Mouse (Mus musculus) heart, adult 8-10 months (tissue): ENCODE measurements around the gene Sparc. TPM values are rescaled to one million over a fixed set of nuclear protein-coding genes. Genes with fewer than 3 reads are reported as not detected.

Experiments
- DNase-seq: peaks from one replicate; pipeline ENCODE4 v3.0.0; 2022; ENCODE audit warnings: low spot score
- total RNA-seq, 4 experiments: library from RNA; stranded (reverse); gene quantifications; 2 replicates each; pipeline ENCODE4 v1.2.4; 2022

Sparc gene
- total RNA-seq, 4 experiments from 2014 or later, result 202 to 357 (median 299) TPM

DNA sequence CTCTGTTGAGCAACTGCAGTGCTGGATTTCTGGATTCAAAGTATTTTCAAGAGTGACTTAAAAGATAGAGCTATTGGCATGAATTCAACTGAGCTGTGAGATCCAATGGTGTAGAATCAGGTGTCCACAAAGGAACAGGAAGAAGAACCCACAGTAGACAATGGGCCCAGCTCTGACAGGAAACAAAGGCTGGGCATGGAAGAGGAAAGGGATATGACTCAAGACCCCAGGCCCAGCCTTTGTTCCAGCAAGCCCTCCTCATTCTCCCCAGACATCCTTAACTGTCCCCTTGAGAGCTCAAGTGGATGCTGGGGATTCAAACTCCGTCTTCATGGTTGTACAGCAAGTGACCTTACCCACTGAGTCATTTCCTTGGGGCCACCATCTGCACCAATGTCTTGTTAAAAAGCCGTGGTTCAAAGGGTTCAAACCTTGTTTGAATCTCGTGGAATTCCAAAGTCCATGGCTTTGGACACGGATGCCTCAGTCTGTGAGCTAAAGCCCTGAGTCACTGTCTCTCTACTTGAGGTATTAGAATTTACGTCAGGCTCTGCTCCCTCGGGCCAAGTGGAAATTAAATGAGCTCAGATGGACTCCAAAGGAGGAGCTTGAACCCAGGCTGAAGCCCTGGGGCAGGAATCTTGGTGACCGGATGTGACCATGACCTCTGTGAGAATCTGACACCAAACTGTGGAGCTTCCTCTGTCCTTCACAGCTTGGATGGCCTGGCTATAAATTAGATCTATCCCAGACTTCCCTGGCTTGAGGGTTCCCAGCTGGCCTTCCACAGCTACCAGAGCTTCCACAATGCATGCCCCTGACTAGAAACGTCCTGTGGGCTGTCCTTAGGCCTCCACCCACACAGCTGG lies 17.1 kb downstream of the Sparc start:
- peak; percentile 72 for DNase-seq

DNA sequence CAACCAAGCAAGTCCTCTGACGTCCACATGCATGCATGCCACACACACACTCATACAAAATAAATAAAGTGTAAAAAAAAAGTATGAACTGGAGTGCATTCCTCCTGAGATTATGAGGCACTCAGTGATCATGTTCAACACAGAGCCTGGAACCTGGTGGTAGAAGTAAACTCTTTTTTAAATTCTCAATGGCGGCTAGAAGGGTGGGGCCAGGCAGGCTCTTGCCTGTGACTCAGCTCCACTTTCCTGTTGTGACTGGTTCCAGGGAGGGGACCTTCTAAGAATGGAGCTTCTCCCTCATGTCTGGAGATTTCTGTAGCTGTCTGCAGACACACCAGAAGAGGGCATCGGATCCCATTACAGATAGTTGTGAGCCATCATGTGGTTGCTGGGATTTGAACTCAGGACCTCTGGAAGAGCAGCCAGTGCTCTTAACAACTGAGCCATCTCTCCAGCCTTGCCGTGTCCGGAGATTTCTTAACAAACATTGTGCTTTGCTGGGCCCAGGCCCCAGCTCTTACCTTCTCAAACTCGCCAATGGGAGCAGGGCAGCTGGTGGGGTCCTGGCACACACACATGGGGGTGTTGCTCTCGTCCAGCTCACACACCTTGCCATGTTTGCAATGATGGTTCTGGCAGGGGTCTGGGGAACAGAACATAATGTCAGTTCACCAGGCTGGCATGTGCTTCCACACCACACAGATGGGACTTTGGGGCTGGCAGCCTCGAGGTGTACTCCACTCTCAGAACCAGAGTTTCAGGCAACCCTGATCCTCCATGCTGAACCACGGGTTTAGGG lies 18.1 kb downstream of the Sparc start:
- no peak for DNase-seq

DNA sequence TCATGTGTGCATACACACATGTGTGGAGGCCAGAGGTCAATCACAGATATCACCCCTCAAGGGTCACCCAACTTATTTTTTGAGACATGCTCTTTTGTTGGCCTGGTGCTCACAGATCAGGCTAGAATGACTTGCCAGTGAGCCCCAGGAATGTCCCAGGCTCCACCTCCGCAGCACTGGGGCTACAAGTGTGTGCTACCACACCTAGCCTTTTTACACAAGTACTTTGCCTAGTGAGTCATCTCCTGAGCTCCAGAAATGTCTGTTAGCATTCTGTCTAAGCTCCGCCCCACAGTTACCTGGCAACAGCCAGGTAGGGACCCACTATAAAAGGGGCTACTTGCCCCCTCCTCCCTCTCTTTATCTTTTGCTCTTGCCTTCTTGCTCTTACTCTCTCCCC lies 22.1 kb downstream of the Sparc start:
- DNase-seq, result no peak

DNA sequence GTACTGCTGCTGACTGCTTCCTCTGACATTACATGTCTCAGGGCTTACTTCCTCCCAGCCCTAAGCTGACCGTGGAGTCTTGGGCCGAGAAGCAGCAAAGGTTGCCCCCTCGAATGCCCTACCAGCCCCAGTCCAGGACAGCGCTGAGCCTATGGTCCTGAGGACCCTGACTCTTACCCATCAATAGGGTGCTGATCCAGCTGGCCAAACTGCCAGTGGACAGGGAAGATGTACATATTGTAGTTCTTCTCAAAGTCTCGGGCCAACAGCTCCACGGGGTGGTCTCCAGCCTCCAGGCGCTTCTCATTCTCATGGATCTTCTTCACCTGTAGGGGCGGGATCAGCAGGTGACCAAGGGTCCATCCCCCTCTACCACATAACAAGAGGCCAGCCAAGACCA lies 24.6 kb downstream of the Sparc start:
- DNase-seq, result no peak

DNA sequence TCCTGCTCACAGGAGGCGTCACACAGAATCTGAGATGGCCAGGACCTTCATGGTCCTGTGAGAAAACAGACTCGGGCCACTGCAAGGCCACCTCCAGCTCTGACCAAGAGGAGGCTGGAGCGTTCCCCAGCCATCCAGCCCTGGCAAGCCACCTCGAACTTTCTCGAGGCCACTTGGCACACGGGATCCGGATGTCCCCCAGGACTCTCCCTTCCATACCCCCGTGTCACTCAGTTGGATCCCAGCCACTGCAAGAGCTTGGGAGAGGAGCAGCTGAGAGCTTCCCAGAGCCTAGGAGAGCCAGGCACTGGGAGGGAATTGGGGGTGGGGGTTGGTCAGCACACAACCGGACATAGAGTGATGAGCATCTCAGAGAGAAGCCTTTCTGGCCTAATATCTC lies 25.5 kb downstream of the Sparc start:
- DNase-seq, result peak; percentile 72

DNA sequence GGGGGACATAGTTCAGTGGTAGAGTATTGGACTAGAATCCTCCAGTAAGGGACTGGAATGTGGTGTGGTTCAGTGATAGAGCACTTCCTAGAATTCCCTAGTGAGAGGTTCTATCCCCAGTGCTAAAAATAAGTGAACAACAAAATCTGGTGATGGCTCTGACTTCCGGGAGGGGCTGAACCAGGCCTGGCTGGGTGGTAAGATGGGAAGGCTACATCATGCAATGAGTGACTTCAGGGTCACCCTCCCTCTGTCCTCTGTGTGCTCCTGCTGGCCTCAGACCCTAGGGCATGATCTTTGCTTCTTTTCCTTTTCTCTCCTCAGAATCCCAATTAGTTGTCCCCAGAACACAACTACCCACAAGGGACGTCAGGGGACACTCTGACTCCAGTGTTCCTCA lies 25.9 kb downstream of the Sparc start:
- no peak for DNase-seq

DNA sequence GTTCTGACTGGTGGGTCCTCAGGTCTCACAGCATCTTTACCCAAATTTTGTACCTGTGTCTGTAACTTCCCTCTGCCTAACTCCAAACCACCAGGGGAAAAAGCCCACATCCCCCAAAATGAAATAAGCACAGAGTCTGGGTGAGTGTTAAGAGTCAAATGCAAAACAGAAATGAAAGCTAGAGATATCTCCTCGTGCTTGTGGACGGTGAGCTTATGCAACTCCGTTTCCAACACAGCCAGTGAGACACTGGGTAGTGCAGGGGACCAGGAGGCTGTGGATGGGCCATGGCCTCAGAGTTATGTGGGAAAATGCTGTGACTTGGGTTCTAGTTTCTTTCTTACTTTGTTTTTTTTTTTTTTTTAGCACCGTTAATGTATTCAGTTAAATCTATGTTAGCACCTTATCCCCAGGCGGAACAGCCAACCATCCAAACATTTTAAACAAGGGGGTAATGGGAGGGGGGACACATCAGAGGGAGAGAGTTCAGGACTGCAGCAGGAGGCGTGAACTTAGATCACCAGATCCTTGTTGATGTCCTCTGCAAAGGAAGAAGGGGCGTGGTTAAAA lies 27.8 kb downstream of the Sparc start:
- DNase-seq, result no peak

DNA sequence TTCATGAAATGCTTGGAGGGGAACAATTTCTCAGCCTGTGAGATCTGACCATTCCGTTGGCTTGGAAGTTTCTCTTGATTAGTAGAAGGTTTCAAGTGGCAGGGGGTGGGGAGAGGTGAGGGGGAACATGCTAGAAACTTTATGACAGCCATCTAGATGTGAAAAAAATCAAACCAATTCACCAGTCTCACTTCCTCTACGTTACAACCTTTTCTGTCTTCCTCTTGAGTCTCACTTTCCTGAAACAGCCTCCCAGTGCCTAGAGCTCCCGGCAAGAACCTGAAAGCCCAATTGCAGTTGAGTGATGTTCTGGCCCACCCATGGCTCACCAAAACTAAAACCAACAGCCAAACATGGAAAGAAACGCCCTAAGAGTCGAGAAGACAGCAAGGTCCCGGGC lies 28.4 kb downstream of the Sparc start:
- no peak for DNase-seq

DNA sequence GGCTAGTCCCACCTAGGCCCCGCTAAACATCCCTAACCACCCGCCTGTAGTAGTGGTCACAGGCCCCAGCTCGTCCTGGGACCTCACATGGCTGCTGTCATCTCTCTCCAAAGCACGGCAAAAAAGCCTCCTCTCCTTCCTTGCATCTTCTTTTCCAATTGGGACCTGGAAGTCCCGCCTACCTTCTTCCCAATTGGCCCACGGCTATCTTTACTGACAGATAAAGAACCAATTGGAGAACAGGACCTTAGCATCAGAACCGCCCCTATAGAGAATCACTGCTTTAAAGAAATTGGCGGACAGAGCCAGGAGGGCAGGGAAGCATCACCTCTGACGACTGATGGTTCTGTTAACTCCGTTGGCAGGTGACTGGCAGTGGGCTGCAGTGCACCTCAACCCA lies 30.5 kb downstream of the Sparc start:
- DNase-seq, result peak; percentile 62

DNA sequence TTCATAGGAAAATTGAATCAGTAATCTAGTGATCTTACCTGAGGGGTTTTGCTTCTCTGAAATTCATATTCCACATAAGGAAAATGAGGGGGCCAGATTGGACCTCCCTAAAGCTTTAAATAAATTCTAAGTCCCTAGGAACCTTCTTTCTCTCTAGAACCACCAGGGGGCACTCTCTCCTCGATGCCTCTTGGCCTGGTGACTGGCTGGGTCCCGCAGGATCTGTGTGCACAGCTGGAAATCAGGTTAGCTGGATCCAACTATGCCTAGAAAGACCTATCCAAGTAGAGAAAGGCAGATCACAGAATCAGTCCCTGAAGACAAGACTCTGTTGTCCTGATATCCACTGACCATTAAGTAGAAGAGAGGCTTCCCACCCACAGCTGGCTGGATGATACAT lies 33.2 kb downstream of the Sparc start:
- peak; percentile 76 for DNase-seq

DNA sequence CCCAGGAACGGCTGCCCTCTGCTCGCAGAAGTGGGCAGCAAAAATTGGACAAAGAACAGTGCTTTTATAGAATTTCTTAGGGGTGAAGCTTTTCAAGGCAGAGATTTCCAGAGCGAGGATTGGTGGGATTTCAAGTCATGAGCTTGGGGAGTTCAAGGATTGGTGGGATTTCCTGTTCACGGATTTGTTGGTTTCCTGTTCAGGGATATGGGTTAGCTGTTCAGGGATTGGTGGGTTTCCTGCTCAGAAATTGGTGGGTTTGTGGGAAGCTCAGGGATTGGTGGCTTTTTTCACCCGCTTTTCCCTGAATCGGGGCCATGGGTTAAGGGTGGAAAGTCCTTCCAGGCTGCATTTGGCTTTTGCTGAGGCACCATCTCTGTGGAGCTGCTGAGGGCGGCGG lies 35.4 kb downstream of the Sparc start:
- DNase-seq, result no peak

DNA sequence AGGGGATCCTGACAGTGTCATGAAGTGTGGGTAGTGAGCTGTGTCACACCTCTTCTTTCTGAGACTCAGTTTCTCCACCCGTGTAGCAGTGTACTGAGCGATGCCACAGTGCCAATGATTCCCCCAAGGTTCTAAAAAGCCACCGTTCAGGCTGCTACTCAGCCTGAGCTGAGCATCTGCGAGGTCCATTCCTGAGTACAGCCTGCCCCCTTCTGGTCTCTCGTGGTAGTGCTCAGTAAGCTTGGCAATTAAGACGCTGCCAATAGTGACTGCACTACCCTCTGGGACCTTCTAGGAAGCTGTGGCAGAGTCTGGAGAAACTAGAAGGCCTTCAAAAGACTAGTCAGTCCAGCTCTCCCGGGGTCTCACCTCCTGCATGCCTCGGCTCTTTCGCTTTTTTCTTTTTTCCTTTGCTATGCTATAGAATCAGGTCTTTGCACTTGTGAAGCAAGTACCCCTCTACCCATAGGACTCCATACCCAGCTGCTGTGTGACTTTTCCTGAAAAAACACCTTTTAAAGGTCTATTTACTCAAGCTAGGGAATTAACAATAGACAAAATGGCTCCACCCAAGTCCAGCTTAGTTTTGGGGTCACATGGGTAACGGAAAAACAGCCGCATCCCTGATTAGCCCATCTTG lies 36.4 kb downstream of the Sparc start:
- peak; percentile 87 for DNase-seq

DNA sequence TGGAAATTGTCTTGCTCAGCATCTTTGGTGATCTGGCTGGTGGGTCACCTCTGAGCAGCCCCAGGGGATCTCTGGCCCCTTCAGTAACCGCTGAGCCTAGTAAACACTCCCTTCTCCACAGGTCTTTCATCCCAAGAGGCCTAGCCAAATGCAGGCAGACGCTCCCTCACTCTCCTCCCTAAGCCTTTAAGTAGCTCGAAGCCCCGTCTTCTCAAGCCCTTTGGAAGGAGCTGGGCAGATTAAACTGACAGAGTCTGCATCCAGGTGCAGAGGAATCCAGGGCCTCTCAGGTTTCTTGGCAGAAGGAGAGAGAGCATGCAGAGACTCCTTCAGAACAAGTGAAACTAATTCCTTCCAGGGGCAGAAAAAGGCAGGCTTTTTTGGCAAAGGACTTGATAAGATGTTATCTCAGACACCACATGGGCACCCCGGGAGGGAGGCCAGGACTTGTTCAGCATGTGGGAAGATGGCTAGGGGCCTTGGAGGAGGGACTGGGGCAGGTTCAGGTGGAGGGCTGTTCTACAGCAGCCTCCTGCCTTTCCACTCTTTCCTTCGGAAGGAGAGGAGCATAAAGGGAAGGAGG lies 39.4 kb downstream of the Sparc start:
- DNase-seq, result no peak

DNA sequence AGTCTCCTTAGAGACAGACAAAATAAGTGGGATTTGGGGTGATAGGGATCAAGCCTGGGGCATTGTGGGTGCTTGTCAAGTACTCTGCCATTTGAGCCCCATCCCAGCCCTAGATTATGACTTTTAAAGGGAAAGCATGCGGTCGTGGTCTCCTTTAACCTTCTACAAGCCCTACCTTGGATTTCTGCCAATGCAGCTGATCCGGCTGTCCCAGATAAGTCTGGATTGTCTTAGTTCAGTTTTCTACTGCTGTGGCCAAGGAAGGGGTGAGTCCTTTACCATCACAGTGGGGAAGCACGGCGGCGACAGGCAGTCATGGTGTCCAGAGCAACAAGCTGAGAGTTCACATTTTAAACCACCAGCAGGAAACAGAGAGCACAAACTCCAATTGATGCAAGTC lies 42.1 kb downstream of the Sparc start:
- DNase-seq, result no peak

DNA sequence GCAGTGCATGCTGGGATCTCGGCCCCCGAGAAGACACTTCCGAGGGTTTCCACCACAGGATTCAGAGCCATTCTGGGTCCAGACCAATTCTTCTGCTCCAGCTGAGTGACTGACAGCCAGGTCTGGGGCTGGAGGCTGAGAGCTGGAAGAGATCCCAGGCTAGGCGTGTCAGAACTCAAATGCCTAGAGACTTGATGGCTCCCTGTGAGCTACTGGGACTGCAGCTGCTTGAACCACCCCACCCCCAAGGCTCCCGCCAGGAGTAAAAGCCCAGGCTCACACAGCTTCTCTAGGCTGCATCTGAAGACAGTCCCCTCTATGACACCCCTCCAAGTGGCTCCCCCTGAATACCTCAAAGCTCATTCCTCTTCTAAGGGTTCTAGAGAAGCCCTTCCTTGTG lies 44.6 kb downstream of the Sparc start:
- peak; percentile 79 for DNase-seq

DNA sequence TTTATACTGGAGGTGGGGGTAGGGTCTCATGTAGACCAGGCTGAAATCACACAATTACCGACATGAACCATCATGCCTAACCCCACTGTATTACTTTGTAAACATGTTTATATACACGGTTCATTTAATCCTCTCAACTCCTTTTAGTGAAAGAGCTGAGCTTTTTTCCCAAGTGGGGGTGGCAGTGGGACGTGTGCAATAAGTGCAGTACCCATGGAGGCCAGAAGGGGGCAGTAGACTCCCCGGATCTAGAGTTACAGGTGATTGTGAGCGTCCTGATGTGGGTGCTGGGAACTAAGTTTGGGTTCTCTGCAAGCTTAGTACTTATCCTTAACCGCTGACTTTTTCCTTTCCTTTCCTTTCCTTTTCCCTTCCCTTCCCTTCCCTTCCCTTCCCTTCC lies 49.1 kb downstream of the Sparc start:
- no peak for DNase-seq

DNA sequence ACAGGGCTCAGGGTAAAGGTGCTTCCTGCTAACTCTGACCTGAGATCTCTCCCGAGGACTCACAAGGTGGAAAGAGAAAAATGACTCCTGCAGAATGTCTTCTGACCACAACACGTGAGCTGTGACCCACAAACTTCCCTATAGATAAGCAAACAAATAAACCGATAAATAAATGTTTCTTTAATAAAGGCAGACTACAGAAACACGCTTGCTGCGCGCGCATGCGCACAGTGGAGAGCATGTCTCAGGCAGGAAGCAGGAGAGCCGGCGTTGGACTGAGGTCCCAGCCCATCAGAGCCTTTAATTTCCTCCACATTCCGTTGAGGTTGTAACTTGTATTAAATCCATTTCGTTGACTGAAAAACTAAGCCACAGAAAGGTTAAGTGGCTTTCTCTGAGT lies 49.6 kb downstream of the Sparc start:
- no peak for DNase-seq

DNA sequence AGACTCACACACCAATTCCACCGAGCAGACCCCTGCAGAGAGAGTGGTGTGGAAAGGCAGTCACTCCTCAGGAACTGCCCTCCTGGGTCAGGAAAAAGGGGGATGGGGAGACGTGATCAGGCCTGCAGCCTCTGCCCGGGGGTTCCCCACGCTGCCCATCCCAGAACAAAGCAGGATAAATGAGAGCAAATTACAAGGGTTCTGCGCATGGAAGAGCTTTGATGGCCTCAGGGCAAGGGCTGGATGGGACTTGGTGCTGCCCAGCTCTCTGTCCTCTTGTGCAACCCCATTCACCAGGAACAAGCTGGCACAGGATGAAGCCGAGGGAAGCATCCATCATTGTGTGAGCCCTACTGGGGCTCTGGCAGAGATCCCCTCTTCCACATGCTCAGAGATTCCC lies 51.0 kb downstream of the Sparc start:
- DNase-seq, result no peak

DNA sequence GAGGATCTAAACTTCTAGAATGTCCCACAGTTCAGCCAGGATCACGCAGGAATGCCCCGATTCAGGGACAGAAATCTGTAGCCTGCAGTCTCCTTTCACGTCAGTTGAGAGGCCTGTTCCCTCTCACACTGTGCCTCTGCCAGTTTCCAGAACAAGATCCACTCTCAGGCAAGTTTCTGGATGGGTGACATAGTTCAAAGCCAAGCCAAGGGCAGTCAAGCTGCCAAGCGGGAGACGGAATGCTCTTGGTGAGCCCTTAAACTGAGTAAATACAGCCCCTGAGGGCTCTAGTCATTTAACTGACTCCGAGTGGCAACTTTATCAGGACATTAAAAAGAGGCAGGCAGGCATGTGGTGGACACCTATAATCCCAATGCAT lies 53.9 kb downstream of the Sparc start:
- peak; percentile 50 for DNase-seq

DNA sequence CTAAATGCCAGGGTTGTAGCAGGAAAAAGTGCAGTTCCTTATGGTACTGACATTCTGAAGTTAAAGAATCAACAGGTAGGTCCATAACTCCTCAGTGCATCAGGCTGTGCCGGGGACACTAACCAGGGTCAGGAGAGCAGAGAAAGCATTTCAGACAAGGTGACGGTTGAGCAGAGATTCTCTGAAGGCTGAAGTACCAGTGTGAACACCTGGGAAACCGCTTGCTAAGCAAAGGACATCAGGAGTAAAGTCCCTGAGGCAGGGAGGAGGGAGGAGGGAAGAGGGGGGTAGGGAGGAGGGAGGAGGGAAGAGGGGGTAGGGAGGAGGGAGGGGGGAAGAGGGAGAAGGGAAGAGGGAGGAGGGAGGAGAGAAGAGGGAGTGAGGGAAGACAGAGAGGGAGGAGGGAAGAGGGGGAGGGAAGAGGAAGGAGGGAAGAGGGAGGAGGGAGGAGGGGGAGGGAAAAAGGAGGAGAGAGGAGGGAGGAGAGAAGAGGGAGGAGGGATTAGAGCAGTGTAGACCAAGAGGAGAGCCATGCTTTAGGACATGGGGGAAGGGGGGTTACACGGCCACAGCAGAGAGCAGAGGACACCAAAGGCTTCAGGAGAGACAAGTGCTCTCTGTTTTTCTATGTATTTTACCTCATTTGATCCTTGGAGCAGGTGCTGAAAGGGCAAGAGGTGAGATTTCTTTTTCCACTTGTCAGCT lies 54.4 kb downstream of the Sparc start:
- DNase-seq, result no peak

DNA sequence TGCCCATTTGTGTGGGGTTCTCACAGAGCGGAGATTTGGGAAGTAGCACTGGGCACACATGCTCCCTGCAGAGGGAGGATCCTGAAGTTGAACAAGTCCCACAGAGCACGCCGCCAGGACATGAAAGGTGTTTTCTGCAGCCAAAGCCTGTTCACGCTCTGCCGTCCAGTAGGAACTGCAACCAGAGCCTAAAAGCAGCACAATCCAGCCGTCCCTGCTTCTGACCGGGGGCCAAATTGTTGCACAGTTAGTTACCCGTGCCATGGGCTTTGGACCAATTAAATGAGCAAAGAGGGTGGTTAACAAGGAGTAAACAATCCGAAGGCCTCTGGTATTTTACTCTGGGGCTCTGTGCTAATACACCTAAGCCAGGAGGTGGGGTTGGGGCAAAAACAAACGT lies 55.2 kb downstream of the Sparc start:
- no peak for DNase-seq
